Mouse (Mus musculus) c-Kit-positive CD71-positive TER-119-negative erythroid progenitor cells, embryonic 14.5 days (primary cell): ENCODE results near the gene Hist1h2bf.

Source experiments
- DNase-seq: peaks from one replicate; pipeline ENCODE4 v3.0.0-alpha.2; 2013; ENCODE audit warnings: low read depth

Gene Hist1h2bf

GRCm38 (mm10) chr13:23525901-23526300, 48.1 kb downstream of the Hist1h2bf start:
- no peak for DNase-seq

- DNase-seq, result no peak
Observed at GRCm38 (mm10) chr13:23524654-23525053, 49.3 kb downstream of the Hist1h2bf start.

GRCm38 (mm10) chr13:23523976-23524375, 50.0 kb downstream of the Hist1h2bf start:
- no peak for DNase-seq
